Mouse (Mus musculus) testis, adult 2 months (tissue): Measurements from ENCODE around the gene Gfod2.

Experiments
- CTCF ChIP-seq: fragments of 200-500 bp; IDR thresholded peaks from 2 replicates; pipeline ENCODE4 v1.5.1; 2012; ENCODE audit warnings: low read depth, mild to moderate bottlenecking, inconsistent platforms, low read length, moderate library complexity; ENCODE audit not compliant: control insufficient read depth, insufficient read depth, insufficient replicate concordance
- POLR2A ChIP-seq: fragments of 200-500 bp; IDR thresholded peaks from 2 replicates; pipeline ENCODE4 v1.6.1; 2012; ENCODE audit warnings: low read depth, mild to moderate bottlenecking, inconsistent platforms, low read length, moderate library complexity; ENCODE audit not compliant: control insufficient read depth

- TF ChIP-seq CTCF (no peak), POLR2A (no peak)
Observed at GRCm38 (mm10) chr8:105722861-105723260, 35.6 kb downstream of the Gfod2 start.
